Mouse (Mus musculus): ENCODE data around the gene Ndufa3. TPM values are rescaled to one million over a fixed set of nuclear protein-coding genes. Genes with fewer than 3 reads are reported as not detected.
A peak's percentile ranks its signal among the peaks of the same experiment; 100 is the strongest.

Ndufa3 gene
- polyA plus RNA-seq, 1 experiment: 885 TPM

- H3K27ac ChIP-seq (ENCODE audit: insufficient read depth, low read depth, low read length): no peak overlapping the region; the same call in 1 of the 2 replicates
These were observed 8.1 kb upstream of the Ndufa3 start for GRCm38 (mm10) chr7:3609082-3609481.

DNA sequence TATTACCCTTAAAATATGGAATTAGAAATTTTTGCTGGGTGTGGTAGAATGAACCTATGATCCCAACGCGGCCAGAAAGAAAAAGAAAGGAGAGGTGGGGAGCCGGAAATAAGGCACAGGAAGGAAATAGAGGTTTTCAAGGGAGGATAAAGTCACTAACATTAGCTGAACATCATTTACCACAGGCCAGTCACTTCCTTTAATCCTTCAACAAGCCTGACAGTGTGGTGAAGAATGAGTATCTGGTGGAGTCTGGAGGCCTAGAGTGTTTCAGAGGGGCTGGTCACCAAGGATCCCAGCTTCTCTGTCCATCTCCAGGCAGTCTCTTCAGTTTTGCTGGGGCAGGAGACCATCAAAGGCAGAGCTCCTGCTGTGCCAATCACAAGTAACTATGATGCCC lies 6.7 kb upstream of the Ndufa3 start:
- TF ChIP-seq CTCF (conservative IDR thresholded peaks at IDR 0.05; ENCODE audit: insufficient read depth, insufficient read length, low read depth, low read length) (no peak), POLR2A (IDR thresholded peaks at IDR 0.05; ENCODE audit: low read depth, low read length) (no peak)
- 81% methylated on average over 3 of the region's 3 CpGs for WGBS
- Histone ChIP-seq H3K27ac (ENCODE audit: insufficient read depth, low read depth, low read length) (no peak overlapping the region), H3K27me3 (replicated peaks; ENCODE audit: control insufficient read depth, insufficient read depth, low read length) (no peaks in the 10 kb centered on the region), H3K36me3 (ENCODE audit: control insufficient read depth, insufficient read depth, low read length) (no peaks in the 10 kb centered on the region), H3K4me1 (ENCODE audit: control insufficient read depth, insufficient read depth, low read length) (no peaks in the 10 kb centered on the region), H3K4me3 (ENCODE audit: insufficient read depth, low read depth, low read length) (no peak overlapping the region)
- DNase-seq: no peak

More at GRCm38 (mm10) chr7:3609082-3609481, 8.1 kb upstream of the Ndufa3 start:
- Histone ChIP-seq H3K36me3 (ENCODE audit: control insufficient read depth, insufficient read depth, low read length) (no peaks in the 10 kb centered on the region), H3K4me3 (ENCODE audit: insufficient read depth, low read depth, low read length) (no peak overlapping the region), H3K27me3 (replicated peaks; ENCODE audit: control insufficient read depth, insufficient read depth, low read length) (no peaks in the 10 kb centered on the region), H3K4me1 (ENCODE audit: control insufficient read depth, insufficient read depth, low read length) (no peaks in the 10 kb centered on the region)
- WGBS: 13% methylated on average over 3 of the region's 3 CpGs
- peak; percentile 91 for DNase-seq
- no peak for TF ChIP-seq POLR2A (IDR thresholded peaks at IDR 0.05; ENCODE audit: low read depth, low read length)
- TF ChIP-seq CTCF (conservative IDR thresholded peaks at IDR 0.05; ENCODE audit: insufficient read depth, insufficient read length, low read depth, low read length): no peak

DNA sequence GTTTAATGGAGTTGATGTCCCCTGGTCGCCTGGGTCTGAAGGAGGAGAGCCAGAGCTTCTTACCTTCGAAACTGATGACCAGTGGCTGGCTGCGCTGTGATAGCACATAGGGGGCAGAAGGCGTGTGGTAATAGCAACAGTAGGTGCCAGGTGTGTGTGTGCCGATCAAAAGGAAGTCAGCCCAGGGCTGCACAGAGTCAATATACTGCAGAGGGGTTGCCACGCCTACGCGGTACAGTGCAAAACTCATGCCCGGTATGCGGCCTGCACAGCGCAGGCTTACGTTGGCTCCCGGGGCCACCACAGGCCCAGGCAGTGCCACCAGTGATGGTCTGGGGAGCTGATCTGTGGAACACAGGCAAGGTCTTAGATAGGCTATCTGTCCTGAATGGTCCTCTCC lies 6.2 kb upstream of the Ndufa3 start:
- TF ChIP-seq CTCF (conservative IDR thresholded peaks at IDR 0.05; ENCODE audit: insufficient read depth, insufficient read length, low read depth, low read length) (no peak), POLR2A (IDR thresholded peaks at IDR 0.05; ENCODE audit: low read depth, low read length) (no peak)
- Histone ChIP-seq H3K27ac (ENCODE audit: insufficient read depth, low read depth, low read length) (no peak overlapping the region), H3K27me3 (replicated peaks; ENCODE audit: control insufficient read depth, insufficient read depth, low read length) (no peaks in the 10 kb centered on the region), H3K36me3 (ENCODE audit: control insufficient read depth, insufficient read depth, low read length) (no peaks in the 10 kb centered on the region), H3K4me1 (ENCODE audit: control insufficient read depth, insufficient read depth, low read length) (no peaks in the 10 kb centered on the region), H3K4me3 (ENCODE audit: insufficient read depth, low read depth, low read length) (no peak overlapping the region)
- 91% methylated on average over 13 of the region's 13 CpGs for WGBS
- DNase-seq: no peak

DNA sequence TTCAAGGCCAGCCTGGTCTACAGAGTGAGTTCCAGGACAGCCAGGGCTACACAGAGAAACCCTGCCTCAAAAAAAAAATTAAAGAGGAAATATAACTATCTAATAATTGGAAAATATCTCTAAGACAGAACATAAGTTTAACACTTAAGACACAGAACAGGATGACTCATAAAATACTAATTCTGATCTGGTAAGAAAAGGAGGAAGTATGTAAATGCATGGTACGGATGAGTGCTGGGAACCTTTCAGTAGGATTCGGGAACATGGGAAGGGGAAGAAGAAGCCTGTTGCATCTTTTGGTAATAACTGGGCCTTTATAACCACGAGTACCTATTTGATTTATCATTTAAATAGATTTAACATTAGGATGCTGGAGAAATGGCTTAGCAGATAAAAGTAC lies 3.2 kb upstream of the Ndufa3 start:
- H3K4me1 ChIP-seq (ENCODE audit: control insufficient read depth, insufficient read depth, low read length): no peaks in the 10 kb centered on the region
- no peaks in the 10 kb centered on the region for H3K27me3 ChIP-seq (replicated peaks; ENCODE audit: control insufficient read depth, insufficient read depth, low read length)
- no peak overlapping the region for H3K4me3 ChIP-seq (ENCODE audit: insufficient read depth, low read depth, low read length)
- WGBS: 79% methylated on average over 3 of the region's 3 CpGs
- DNase-seq: no peak
- no peaks in the 10 kb centered on the region for H3K36me3 ChIP-seq (ENCODE audit: control insufficient read depth, insufficient read depth, low read length)
- H3K27ac ChIP-seq (ENCODE audit: insufficient read depth, low read depth, low read length): no peak overlapping the region
- TF ChIP-seq CTCF (conservative IDR thresholded peaks at IDR 0.05; ENCODE audit: insufficient read depth, insufficient read length, low read depth, low read length) (no peak), POLR2A (IDR thresholded peaks at IDR 0.05; ENCODE audit: low read depth, low read length) (no peak)

GRCm38 (mm10) chr7:3616057-3616388 lies 1.1 kb upstream of the Ndufa3 start, which contains the start of gene Oscar:
Oscar (minus strand) TSS chr7:3616157.
- H3K27me3 ChIP-seq (replicated peaks; ENCODE audit: control insufficient read depth, insufficient read depth, low read length): no peaks in the 10 kb centered on the region
- TF ChIP-seq POLR2A (IDR thresholded peaks at IDR 0.05; ENCODE audit: low read depth, low read length): no peak
- TF ChIP-seq CTCF (conservative IDR thresholded peaks at IDR 0.05; ENCODE audit: insufficient read depth, insufficient read length, low read depth, low read length): no peak
- WGBS: 81% methylated on average over 4 of the region's 4 CpGs
- no peaks in the 10 kb centered on the region; the same call in 1 of the 2 replicates for H3K36me3 ChIP-seq (ENCODE audit: control insufficient read depth, insufficient read depth, low read length)
- no peaks in the 10 kb centered on the region for H3K4me1 ChIP-seq (ENCODE audit: control insufficient read depth, insufficient read depth, low read length)
- DNase-seq: no peak
- no peak within 1 kb of the TSS; the same call in 1 of the 2 replicates for H3K4me3 ChIP-seq (ENCODE audit: insufficient read depth, low read depth, low read length)
- no peak within 1 kb of the TSS for H3K27ac ChIP-seq (ENCODE audit: insufficient read depth, low read depth, low read length)

GRCm38 (mm10) chr7:3616389-3617241 lies 558 bp upstream of the Ndufa3 start:
- Histone ChIP-seq H3K27me3 (replicated peaks; ENCODE audit: control insufficient read depth, insufficient read depth, low read length) (no peaks in the 10 kb centered on the region), H3K4me1 (ENCODE audit: control insufficient read depth, insufficient read depth, low read length) (no peaks in the 10 kb centered on the region), H3K36me3 (ENCODE audit: control insufficient read depth, insufficient read depth, low read length) (no peaks in the 10 kb centered on the region; the same call in 1 of the 2 replicates), H3K4me3 (ENCODE audit: insufficient read depth, low read depth, low read length) (no peak overlapping the region; the same call in 1 of the 2 replicates), H3K27ac (ENCODE audit: insufficient read depth, low read depth, low read length) (no peak overlapping the region)
- no peak for DNase-seq
- TF ChIP-seq POLR2A (IDR thresholded peaks at IDR 0.05; ENCODE audit: low read depth, low read length) (no peak), CTCF (conservative IDR thresholded peaks at IDR 0.05; ENCODE audit: insufficient read depth, insufficient read length, low read depth, low read length) (peak; percentile 35; the same call in 1 of the 2 replicates)
- 38% methylated on average over 6 of the region's 6 CpGs for WGBS

GRCm38 (mm10) chr7:3629030-3629429 lies 11.9 kb downstream of the Ndufa3 start:
- Histone ChIP-seq H3K27ac (ENCODE audit: insufficient read depth, low read depth, low read length) (peak overlapping the region; percentile 99; the same call in 1 of the 2 replicates), H3K4me3 (ENCODE audit: insufficient read depth, low read depth, low read length) (peak overlapping the region; percentile 99), H3K36me3 (ENCODE audit: control insufficient read depth, insufficient read depth, low read length) (no peaks in the 10 kb centered on the region), H3K27me3 (replicated peaks; ENCODE audit: control insufficient read depth, insufficient read depth, low read length) (no peaks in the 10 kb centered on the region), H3K4me1 (ENCODE audit: control insufficient read depth, insufficient read depth, low read length) (peaks cover 10% of the 10 kb centered on the region)
- DNase-seq: no peak
- no peak for TF ChIP-seq POLR2A (IDR thresholded peaks at IDR 0.05; ENCODE audit: low read depth, low read length)
- no peak for TF ChIP-seq CTCF (conservative IDR thresholded peaks at IDR 0.05; ENCODE audit: insufficient read depth, insufficient read length, low read depth, low read length)
- WGBS: 29% methylated on average over 4 of the region's 4 CpGs
